Mouse (Mus musculus) cortical plate, adult 2 months (tissue): ENCODE measurements around the gene Dctn3. TPM values are rescaled to one million over a fixed set of nuclear protein-coding genes. Genes with fewer than 3 reads are reported as not detected.
"Not testable (repeated sequence)": the region's sequence is repeated elsewhere in the genome, so short reads cannot be mapped to it uniquely, and the experiment has no call there.

Experiments used
- H3K27ac ChIP-seq: fragments of 200-500 bp; 2 replicates; pipeline ENCODE4 v1.5.1; 2012; ENCODE audit warnings: low read length, control low read depth, inconsistent platforms; ENCODE audit not compliant: insufficient read depth
- H3K4me1 ChIP-seq: fragments of 200-500 bp; 2 replicates; pipeline ENCODE4 v1.6.1; 2011; ENCODE audit warnings: low read length; ENCODE audit not compliant: control insufficient read depth, insufficient read depth
- H3K4me3 ChIP-seq: fragments of 200-500 bp; 2 replicates; pipeline ENCODE4 v1.5.1; 2011; ENCODE audit warnings: mild to moderate bottlenecking, low read length, control low read depth; ENCODE audit not compliant: insufficient read depth
- CTCF ChIP-seq: fragments of 200-500 bp; IDR thresholded peaks from 2 replicates; pipeline ENCODE4 v1.5.1; 2011; ENCODE audit warnings: mild to moderate bottlenecking, control low read depth, low read length; ENCODE audit not compliant: insufficient read depth; ENCODE audit errors: extremely low read depth
- polyA plus RNA-seq: library from polyadenylated mRNA; depleted of rRNA; stranded (reverse); fragments of >200 nt; gene quantifications from 2 replicates; pipeline ENCODE4 v1.2.3, GENCODE M21; 2012

The Dctn3 gene
- polyA plus RNA-seq, 1 experiment, result 205 TPM

DNA sequence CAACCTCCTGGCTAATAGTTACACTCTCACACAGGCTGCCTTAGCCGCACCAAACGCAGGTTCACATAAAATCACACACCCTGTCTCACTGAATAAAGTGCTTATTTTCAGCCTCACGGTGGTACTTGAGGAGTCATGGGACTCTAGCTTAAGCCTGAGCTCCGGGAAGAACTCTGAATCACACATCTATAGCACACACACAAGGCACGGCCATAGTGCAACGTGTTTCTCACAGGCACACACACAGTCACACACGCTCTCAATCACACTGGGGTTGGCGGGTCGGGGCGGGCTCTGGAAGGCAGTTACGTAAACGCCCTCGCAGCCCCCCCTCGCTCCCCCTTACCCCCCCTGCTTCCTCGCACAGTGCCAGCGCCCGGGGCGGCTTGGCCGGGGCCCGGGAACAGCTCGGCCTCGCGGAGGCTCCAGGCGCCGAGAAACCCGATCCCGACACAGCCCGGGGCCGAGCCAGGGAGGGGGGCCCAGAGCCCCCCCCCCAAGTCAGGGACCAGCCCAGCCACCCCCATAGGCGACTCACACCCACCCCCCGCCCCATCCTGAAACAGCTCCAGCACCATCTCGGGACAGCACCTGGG lies 24.5 kb downstream of the Dctn3 start:
- H3K4me3 ChIP-seq, H3K4me1 ChIP-seq, H3K27ac ChIP-seq: not testable (repeated sequence)

- not testable (repeated sequence) for H3K4me1 ChIP-seq, H3K27ac ChIP-seq
- peak; percentile 69 for TF ChIP-seq CTCF
- H3K4me3 ChIP-seq, result 0 out of 2 replicates have a peak within 1 kb of the TSS, but pooled peaks have one; percentile 20
Measured at GRCm38 (mm10) chr4:41696930-41697841, 25.8 kb downstream of the Dctn3 start, which contains the start of gene Cntfr. Gene Cntfr, minus strand, starts transcription at chr4:41697089.

DNA sequence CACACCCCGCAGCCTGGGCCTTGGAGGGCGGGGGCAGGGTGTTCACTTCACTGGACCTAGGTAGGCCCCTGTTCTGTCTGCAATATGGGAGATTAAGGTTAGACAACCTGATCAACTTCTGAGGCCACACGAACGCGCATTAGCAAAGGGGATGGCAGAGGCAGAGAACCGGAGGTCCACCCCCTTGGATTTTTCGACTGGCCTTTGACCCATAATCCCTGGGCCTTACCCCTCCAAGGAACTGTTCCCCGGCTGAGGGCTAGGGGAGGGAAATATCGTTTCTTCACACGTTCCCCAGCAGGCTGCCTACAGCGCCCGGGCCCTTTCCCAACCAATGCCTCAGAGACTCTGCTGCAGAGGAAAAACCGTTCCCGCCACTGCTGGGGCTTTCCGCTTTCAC lies 26.5 kb downstream of the Dctn3 start:
- H3K4me1 ChIP-seq, H3K27ac ChIP-seq: not testable (repeated sequence)

GRCm38 (mm10) chr4:41695800-41696199 lies 27.2 kb downstream of the Dctn3 start:
- not testable (repeated sequence) for H3K27ac ChIP-seq

More for the DNA sequence above, 26.5 kb downstream of the Dctn3 start:
- not testable (repeated sequence) for H3K4me3 ChIP-seq

DNA sequence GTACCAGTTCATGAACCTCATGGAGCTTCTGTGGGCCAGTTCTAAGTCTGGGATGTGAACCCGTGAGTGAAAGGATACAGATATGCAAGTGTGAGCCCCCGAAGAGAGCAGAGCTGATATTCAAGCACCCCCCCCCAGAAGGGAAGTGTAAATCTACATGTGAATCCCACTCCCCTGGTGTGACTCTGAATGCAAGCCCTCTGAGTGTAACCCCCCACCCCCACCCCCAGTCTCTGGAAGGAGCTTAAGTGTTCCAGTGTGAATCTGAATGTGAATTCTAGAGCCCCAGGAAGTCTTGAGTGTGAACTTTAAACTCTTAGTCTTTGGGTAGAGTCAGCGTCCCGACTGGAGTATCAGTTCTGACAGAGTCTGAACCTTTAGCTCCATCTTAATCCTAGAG lies 29.5 kb downstream of the Dctn3 start:
- not testable (repeated sequence) for H3K4me1 ChIP-seq, H3K4me3 ChIP-seq, H3K27ac ChIP-seq

More at GRCm38 (mm10) chr4:41695800-41696199, 27.2 kb downstream of the Dctn3 start:
- H3K4me1 ChIP-seq, result not testable (repeated sequence)
- 0 out of 2 replicates have a peak overlapping the region, but pooled peaks have one; percentile 20 for H3K4me3 ChIP-seq

- H3K27ac ChIP-seq, H3K4me1 ChIP-seq, H3K4me3 ChIP-seq: not testable (repeated sequence)
Measured at GRCm38 (mm10) chr4:41690014-41690413, 33.0 kb downstream of the Dctn3 start.

DNA sequence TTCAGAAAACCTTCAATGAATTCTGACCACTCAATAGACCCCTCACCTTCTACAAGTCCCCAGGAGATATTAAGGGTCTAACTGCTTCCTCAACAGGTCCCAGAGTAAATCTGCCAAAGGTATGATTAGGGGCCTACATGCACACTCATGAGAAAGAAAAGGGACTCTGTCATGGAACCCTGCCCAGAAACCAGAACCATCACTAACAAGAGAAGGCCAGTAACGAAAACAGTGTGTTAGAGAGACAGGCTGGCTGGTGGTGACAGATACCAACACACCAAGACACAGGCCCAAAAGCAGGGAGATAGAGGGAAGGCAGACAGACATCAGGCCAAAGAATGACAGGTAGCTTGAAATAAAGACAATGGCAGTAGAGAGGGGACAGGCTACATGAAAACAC lies 34.4 kb downstream of the Dctn3 start:
- not testable (repeated sequence) for H3K4me3 ChIP-seq, H3K4me1 ChIP-seq, H3K27ac ChIP-seq

GRCm38 (mm10) chr4:41685882-41686492 lies 37.0 kb downstream of the Dctn3 start:
- H3K4me3 ChIP-seq, H3K4me1 ChIP-seq: not testable (repeated sequence)

GRCm38 (mm10) chr4:41684931-41685453 lies 38.0 kb downstream of the Dctn3 start:
- H3K4me1 ChIP-seq, H3K4me3 ChIP-seq, H3K27ac ChIP-seq: not testable (repeated sequence)

More at GRCm38 (mm10) chr4:41685882-41686492, 37.0 kb downstream of the Dctn3 start:
- H3K27ac ChIP-seq, result not testable (repeated sequence)

DNA sequence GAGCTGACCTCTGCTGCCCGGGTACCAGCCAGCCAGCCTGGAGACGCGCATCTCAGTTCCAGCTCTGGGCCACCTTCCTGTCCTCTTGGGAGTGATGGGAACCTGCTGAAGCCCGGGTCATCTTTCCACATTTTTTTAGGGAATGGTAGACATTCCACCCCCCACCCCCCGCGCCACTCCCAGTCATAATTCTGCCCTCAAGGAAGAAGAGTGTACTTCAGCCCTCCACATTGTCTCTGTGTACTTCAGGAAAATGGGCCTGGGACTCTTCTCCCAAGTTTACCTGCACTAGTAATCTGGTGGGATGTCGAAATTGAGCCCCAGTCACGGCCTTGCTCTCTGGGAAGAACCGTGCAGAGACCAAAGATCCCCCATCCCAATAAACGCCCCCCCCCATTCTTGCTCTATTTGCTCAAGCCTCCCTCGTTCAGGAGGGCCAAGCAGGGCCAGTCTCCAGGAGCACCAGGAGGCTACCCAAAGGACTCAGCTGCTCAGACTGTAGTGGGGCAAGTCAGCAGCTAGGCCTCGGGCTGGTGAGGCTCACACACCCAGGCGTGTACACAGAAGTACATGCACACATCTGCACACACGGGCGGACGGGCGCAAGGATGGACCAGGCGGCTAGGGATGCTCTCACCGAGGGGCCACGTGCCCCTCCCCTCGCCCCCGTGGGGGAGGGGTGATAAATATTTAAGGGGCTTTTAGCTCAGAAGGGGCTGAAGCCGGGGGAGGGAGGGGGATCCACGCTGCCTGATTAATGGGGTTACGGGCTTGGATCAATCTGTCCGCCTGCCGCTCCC lies 38.6 kb downstream of the Dctn3 start:
- not testable (repeated sequence) for H3K4me3 ChIP-seq, H3K27ac ChIP-seq, H3K4me1 ChIP-seq

- not testable (repeated sequence) for H3K4me3 ChIP-seq, H3K4me1 ChIP-seq, H3K27ac ChIP-seq
Measured at GRCm38 (mm10) chr4:41683303-41683702, 39.7 kb downstream of the Dctn3 start.
